Mouse (Mus musculus) heart, postnatal 36 days (tissue): ENCODE measurements around the gene Fam227a. TPM values are rescaled to one million over a fixed set of nuclear protein-coding genes. Genes with fewer than 3 reads are reported as not detected.

Source experiments
- DNase-seq, 2 experiments: peaks; one replicate each; pipeline ENCODE4 v3.0.0; 2021 to 2022
- intact Hi-C: fragments of 180-260 bp; cut with DNase I; formaldehyde crosslinking; loops from one replicate; pipeline ENCODE4 v1.15.1; 2025
- total RNA-seq, 2 experiments: library from RNA; stranded (reverse); gene quantifications; 2 replicates each; pipeline ENCODE4 v1.2.3; 2021

Gene Fam227a
- 1 to 10 TPM in 1 of 2 experiments, under 1 TPM in 1; 0.78 to 1.7 TPM for total RNA-seq

GRCm38 (mm10) chr15:79658531-79659375 lies at the start of gene Fam227a, which contains the start of gene Cby1:
Fam227a (minus strand) TSS chr15:79658956.
Cby1 (plus strand) TSS chr15:79659199.
- intact Hi-C loops = loop anchor here (2.0 to 10.0 kb wide), 3 partner anchors 28 to 106 kb away; partner anchors contain the start of gene Josd1
- DNase-seq = peak; percentile 96 to 98

GRCm38 (mm10) chr15:79708229-79708822 lies 49.6 kb upstream of the Fam227a start:
- no peak for DNase-seq
- intact Hi-C loops = no loop called here

DNA sequence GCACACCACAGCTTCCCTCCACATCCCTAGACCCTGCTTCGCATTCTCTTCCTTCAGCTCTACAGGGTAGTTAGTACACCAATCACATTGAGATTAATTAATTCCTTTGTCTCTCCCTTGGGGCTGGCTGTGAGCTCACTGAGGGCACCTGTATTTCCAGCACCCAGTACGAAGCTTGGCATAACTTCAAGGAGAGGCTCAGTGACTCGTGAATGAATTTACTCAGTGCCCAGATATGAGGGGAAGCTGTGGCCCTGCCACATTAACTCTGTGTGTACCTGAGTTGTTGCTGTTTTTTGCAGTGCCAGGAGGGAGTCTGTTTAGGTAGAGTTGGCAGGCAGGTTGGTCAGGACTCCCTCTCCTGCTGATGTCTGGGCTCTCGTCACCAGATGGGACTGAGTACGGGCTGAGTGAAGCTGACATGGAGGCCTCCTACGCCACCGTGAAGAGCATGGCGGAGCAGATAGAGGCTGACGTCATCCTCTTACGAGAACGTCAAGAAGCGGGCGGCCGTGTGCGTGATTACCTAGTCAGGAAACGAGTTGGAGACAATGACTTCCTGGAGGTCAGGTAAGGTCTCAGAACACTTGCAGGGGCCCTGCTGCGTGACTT lies 48.0 kb upstream of the Fam227a start:
- DNase-seq = no peak

GRCm38 (mm10) chr15:79697558-79698187 lies 38.9 kb upstream of the Fam227a start:
- intact Hi-C loops = no loop called here
- no peak for DNase-seq

More for the DNA sequence above, 48.0 kb upstream of the Fam227a start:
- intact Hi-C loops = no loop called here

DNA sequence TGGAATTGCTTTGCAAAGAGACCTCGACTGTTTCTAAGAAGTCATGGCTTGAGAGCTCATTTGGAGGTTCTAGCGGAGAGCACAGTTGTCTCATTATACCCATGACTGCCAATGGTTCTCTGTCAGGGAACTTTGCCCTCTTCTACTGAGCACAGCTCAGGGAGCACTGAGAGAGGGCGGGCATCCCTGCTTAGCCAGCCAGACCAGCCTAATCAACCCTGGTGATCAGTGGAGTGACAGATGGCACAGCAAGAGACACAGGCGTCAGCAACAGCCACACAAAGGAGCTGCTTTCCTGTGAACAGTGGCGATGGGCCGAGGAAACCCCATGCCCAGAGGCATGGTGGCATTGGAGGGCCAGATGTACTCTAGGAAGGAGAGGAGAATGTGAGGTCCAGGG lies 38.3 kb upstream of the Fam227a start:
- DNase-seq = no peak
- intact Hi-C loops = no loop called here

DNA sequence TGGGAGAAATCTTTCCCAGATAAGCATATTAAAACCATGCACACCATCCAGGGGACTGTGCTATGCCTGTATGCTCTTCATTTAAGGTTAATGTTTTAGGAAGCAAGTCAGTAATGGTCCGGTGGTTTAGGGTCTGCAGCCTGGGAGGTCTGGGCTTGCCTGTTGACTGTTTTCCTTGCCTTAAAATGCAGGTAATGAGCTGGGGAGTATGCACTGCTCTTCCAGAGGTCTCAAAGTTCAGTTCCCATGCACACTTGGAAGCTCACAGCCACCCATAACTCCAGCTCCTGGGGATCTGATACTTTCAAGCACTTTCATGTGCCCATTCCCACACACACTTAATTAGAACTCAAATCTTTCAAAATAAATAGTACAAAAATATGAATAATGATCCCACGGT lies 37.8 kb upstream of the Fam227a start:
- no peak for DNase-seq
- intact Hi-C loops = no loop called here

GRCm38 (mm10) chr15:79695516-79695915 lies 36.8 kb upstream of the Fam227a start:
- intact Hi-C loops = no loop called here

DNA sequence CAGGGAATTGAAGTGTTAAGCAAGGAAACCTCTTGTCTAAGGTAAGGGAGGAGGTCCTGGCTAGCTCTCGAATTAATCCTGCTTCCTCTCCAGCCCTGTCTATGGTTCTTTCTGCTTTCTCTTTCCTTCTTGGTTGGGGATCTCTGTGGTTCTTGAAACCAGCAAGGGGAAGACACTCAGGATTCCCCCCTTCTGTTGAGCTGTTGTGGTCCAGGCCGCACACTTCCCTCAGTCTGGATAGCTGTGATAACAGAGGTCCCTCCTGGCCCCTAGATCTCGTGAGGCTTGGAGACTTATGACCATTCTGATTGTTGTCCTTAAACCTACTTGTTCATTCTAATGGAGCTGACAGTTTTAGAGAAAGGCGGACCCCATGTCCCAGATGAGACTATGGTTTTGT lies 35.8 kb upstream of the Fam227a start:
- DNase-seq = no peak
- intact Hi-C loops = loop anchor here (5.0 kb wide), 1 partner anchor 198 kb away; the partner anchor contains the start of gene Apobec3

More at GRCm38 (mm10) chr15:79695516-79695915, 36.8 kb upstream of the Fam227a start:
- DNase-seq = no peak

DNA sequence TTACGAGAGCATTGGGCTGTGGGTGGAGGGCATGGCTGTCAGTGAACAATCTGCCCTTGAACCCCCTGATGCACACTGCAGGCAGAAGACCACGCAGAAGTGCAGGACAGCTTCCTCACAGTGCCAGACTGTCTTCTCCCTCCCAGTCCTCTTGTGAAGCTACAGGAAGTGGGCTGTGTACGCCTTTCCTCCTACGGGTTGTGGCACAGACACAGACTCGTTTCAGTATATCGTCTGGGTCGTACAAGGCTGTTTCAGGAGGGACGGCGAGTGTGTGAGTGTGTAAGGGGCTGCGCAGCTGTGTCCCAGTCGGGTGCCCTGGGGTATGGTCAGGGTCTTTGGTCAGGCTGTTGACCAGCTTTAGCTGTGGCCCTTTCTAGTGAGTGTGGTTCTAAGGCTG lies 35.0 kb upstream of the Fam227a start:
- DNase-seq = no peak
- intact Hi-C loops = loop anchor here (5.0 kb wide), 1 partner anchor 199 kb away; the partner anchor contains the start of gene Apobec3

DNA sequence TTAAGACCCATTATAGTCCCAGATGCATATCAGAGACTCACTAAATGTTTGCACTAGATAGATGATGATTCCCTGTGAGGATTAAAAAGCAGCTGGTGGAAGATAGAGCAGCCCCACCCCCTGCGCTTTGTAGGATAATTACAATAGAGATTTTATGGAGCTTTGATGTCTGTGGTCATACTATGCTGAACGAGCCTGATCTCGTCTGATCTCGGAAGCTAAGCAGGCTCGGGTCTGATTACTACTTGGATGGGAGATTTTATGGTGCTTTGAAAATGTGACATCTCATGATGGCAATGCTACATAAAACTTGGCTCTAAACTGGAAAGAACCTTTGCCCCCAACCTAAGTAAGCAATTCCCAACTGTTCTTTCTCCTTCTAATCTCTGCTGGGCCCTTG lies 33.6 kb upstream of the Fam227a start:
- intact Hi-C loops = loop anchor here (5.0 kb wide), 1 partner anchor 200 kb away; the partner anchor contains the start of gene Apobec3
- no peak for DNase-seq

- intact Hi-C loops = loop anchor here (5.0 kb wide), 1 partner anchor 201 kb away; the partner anchor contains the start of gene Apobec3
These were observed 32.3 kb upstream of the Fam227a start for GRCm38 (mm10) chr15:79691023-79691508.

DNA sequence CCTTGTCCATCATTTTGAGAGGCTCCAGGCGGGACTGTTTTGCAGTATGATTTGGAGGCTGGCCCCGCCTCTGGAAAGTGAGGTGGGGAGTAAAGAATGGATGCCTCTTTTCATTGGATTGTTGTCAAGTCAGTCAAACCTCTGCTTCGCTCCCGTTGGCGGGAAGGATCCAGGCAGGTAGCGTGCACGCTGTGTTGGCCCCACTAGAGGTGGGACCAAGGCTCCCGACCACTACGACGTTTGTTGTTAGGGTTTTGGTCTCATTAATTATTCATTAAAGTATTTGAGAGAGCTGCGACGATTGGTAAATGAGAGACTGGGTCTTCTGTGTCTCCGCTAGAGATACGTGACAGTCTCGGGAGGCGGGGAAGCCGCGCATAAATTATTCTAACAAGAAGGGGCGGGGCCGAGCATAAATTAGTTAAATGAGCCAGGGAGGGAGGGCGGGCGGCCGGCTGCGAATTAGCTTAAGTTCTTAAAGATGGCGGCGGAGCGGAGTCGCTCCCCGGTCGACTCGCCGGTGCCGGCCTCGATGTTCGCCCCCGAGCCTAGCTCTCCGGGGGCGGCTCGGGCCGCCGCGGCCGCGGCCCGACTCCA lies 31.8 kb upstream of the Fam227a start, which contains the start of gene Gtpbp1:
Gene Gtpbp1 (plus strand): TSS at position 420 of the 597 bp plus-strand sequence.
- peak; percentile 94 to 96 for DNase-seq
- intact Hi-C loops = loop anchor here (5.0 kb wide), 1 partner anchor 202 kb away; the partner anchor contains the start of gene Apobec3

More at GRCm38 (mm10) chr15:79691023-79691508, 32.3 kb upstream of the Fam227a start:
- peak in 1 of 2 experiments; percentile 47 for DNase-seq

GRCm38 (mm10) chr15:79689662-79690425 lies 31.1 kb upstream of the Fam227a start:
- intact Hi-C loops = loop anchor here (5.0 kb wide), 1 partner anchor 202 kb away; the partner anchor contains the start of gene Apobec3
- DNase-seq = no peak

- intact Hi-C loops = no loop called here
- DNase-seq = no peak
These were observed 29.7 kb upstream of the Fam227a start for GRCm38 (mm10) chr15:79688268-79688956.

DNA sequence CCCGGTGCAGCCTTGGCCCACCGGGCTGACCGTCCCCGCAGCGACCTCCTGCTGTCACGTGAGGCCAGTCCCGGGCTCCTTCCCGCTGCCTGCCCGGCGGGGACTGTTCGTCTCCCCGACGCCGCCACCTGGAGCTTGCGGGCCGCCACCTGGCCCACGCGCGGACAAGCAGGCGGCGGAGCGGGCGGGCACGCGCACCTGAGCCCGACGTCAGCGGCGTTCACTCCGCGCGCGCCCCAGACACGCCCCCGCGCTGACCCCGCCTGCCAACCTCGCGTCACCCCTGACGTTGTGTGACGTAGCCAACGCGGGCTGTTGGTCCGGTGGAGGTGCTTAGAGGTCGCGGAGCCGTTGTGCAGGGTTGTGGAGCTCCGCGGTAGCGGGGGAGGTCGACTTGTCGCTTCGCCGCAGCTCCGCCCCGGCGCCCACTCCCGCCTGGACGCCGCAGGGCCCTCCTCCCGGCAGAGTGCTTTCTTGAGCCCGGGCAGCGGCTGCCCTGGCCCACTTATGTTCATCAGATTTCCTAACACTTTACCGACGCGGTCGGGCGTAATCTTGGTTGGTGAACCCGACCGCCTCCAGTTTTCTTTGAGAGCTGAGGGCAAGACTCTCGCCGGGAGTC lies 29.0 kb upstream of the Fam227a start, which contains the start of gene Josd1:
Gene Josd1 (minus strand): TSS at position 274 of the 622 bp plus-strand sequence.
- intact Hi-C loops = loop anchor here (2.0 kb wide), 3 partner anchors 17 to 47 kb away; partner anchors contain the start of genes Cby1, Fam227a and Tomm22
- DNase-seq = peak; percentile 99

DNA sequence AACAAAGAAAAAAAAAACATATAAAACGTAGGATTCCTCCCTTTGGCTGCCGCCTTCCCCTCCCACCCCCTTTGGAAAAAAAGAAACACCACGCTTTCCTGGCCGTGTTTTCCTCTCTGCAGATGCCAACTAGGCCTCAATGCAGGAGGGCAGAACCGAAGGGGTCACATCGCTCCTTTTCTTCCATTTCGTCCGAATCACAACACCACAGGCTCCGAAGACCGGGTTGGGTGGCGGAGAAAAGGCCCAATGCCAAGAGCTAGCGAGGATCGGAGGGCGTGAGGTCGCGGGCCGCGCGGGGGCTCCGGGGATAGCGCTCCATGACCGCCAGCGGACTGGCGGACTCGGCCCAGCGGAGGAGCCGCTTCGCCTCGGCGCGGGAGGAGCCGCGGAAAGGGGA lies 28.4 kb upstream of the Fam227a start:
- intact Hi-C loops = loop anchor here (2.0 kb wide), 3 partner anchors 16 to 48 kb away; partner anchors contain the start of genes Cby1, Fam227a and Tomm22
- DNase-seq = peak in 1 of 2 experiments; percentile 59
